Mouse (Mus musculus): ENCODE results near the gene Tle4.

The Tle4 gene

DNA sequence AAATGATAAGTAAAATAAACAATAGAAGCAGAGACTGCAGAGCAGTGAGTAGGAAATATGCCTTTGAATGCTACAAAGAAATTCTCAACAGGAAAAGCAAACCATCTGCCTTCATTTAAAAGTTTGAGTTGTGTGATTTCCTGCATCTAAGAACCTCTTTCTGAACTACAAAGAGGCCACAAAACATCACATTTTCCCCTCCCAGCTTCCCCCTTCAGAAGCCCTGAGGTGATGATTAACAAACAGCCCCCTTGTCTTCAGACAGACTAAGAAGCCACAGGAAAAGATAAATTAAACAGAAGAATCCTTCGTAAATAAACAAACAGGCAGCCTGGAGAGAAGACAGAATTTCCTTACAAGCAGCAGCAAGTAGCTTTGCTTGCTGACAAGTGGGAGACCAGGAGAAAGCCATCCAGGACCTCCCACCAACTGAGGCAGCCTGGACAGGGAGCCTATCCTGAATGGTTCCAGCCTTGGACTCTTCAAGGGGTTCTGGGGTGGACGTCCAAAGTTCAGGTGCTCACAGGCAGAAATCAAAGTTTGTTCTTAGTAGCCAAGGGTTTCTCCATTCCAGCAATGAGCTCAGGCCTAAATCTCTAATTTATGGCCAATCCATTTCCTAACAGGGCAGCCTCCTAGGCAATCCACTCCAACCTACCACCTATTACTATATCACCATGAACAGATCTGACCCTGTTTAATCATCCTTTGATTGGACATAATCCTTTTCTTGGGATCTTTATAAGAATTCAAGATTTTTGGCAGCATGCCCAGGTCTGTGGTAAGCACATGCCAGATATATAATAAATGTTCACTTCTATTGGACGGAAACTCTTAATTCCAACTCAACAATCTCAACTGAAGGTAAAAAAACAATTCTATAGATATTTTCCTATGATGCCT, 9.4 kb downstream of the Tle4 start:
- peak; percentile 45 for DNase-seq

DNA sequence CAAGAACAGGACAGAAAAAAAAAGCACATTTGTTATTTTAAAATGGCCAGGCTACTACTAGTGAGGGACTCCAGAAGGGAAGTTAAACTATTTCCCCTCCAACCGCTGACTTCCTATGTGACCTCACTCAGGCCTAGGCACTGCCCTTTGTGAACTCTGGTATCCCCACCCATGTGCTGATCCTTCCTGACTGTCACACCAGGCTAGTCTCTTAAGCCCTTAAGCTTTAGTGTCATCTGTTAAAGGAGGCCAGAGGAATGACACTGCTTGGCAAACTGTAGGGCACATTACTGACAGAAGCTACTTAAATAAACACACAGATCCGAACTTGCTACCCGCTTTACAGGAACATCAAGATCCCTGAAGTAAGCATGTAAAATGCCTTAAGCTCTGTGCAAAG, 11.7 kb downstream of the Tle4 start:
- DNase-seq, result no peak

DNA sequence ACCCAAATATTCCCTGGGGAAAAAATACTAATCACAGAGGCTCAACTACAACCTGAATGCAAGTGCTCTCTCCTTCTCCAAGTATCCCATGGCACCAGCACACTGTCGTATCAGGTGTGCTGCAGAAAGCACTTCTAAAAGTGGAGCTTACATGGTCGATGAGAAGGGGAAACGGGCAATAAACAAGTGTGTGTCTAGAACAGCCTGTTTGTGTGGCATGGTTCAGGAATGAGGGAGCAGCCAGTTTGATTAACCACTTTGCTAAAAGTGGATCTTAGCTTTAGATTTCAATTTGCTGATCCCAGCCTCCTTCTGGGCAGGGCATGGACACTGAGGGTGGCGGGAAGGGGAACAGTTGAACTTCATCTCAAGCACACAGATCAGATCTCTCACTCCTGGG, 12.1 kb downstream of the Tle4 start:
- DNase-seq, result no peak

DNA sequence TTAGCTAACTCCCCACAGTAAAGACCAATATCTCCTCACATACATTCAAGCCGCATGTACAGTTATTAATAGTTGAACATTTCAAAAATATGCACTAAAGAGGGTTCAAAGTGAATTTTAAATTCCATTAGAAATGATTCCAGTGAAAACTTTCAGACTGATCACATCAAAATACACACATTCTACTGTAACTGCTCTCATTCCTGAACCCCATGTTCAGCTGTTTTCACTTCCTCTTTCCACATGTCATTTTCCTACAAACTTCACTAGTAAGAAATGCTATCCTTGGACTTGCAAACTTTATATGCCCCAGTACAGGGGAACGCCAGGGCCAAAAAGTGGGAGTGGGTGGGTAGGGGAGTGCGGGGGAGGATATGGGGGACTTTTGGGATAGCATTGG, 12.6 kb downstream of the Tle4 start:
- no peak for DNase-seq

DNA sequence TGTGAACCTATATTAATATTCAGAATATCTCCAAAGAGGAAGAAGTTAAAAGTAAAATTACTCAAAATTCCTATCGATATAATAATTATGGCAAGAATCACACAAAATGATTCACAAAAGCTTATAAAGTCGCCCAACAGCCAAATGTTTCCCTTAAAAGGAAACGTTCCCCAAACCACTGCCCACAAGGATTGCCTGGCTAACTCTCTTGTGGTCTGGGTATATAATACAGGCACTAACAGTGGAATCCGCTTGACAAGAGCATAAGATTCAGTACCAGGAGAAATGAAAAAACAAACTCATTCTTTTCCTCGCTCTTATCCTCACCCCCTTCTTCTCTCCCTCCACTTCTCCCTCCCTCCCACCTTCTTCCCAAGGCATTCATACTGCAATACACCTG, 19.2 kb downstream of the Tle4 start:
- DNase-seq, result no peak

DNA sequence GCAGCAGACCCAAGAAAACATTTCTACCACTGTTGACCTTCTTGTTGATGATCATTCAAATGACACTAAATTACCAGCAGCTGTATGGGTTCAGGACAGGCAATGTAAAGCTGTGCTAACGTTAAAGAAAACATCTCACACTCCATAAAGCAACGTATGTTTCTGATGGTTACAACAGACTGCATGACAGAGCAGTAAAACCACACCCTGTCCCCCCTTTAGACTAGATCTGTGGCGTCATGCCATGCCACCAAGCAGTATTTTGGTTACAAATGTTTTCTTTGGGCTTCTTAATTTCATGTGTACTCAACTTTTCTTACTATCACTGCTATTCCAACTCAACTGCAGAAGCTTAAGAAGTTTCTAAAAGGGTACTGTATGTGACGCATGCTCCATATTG, 19.8 kb downstream of the Tle4 start:
- DNase-seq, result no peak

DNA sequence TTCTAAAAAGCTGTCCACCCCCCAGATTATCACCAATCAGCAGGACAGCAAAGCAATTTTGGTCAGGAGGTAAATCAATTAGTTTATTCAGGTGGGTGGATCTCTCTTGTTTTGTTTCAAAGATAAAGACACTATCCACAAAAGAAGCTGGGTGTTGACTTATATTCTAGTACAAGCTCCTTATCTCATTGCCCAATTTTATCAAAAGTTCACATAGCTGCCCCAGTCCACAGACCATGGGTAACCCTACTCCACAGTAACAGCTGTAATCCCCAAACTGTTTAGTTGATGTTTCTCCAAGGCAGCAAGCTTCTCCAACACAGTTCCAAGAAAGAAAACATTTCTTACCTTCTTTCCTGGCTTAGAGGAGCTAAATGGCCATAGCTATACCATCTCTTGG, 21.5 kb downstream of the Tle4 start:
- DNase-seq, result no peak

DNA sequence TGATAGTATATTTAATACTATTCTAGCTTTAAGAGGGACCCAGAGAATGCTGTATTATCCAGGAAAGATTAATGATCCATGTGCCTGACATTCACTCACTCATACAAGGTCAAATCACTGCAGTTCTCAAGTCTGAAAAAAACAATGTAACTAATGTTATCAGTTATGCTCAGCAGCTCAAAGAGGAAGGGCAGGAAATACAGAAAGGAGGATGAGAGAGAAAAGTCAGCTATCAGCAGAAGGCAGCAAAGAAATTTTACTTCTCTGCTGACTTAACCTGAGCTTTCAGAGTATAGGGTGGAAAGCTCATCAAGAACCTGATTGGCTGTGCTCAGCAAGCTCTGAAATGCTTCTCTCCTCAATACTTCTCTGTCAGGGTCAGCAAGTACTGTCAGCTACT, 29.0 kb downstream of the Tle4 start:
- DNase-seq, result no peak

DNA sequence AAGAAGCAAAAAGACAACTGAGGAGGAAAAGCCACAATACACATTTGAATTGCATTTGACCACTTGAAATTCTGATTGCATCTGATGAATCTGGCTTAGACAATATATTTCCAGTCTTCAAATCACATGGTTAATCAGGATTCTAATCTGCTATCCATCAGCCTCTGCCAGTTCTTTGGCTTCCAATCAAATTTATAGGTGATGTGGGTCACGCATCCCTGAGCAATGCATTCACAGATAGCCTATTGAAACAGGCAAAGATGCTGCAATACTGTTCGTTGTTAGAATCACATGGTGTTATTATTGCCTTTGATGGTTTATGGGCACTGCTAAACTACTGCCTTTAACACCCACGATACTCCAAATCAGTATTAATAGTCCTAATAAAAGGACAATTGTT, 30.8 kb downstream of the Tle4 start:
- peak; percentile 26 for DNase-seq

DNA sequence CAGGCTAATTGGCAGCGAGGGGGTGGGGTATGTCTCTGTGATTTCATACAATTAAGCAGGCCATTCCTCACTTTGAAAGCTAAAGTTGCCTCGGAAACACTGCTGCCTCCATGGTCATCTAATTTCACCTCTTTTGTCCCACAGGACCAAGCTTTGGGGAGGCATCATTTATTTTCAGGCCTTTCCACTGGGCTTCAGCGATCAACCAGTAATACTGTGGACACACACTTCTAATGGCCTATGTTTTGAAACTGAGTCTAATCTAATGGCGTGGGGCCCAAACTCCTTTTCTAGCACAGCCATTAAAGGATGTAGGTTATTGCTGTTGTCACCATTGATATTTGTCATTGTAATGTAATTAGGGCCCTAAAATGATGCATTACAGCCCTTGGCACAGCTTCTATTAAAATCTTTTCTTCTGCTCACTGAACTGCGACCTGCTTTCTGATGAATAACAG, 31.3 kb downstream of the Tle4 start:
- DNase-seq, result peak; percentile 79

DNA sequence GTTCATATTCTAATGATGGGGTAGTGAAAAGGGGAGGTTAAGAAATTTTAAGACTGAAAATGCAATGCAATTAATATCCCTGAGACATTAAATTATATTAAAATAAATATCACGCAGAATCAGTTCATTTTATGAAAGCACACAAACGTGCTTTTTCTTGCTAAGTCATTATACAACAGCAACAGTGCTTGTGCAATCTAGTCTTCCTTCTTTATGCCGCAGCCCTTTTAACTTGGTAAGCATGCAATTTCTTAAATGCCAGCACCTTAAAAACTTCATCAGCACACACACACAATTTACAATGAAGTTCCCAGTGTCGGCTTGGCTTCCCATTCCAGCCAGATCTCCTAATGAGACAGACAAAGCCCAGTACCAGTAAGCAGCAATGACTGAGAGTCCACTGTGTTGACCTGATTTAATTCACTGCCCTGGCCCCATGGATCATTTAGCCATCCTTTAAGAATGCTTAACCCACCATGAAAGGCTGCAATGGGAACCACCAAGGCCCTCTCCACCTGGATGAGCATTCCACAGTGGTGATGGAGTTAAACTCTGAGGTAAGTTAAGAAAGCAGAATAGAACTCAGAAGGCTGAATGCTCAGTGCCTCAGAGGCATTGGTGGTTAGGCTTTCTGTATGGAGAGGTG, 32.3 kb downstream of the Tle4 start:
- DNase-seq, result peak; percentile 60

DNA sequence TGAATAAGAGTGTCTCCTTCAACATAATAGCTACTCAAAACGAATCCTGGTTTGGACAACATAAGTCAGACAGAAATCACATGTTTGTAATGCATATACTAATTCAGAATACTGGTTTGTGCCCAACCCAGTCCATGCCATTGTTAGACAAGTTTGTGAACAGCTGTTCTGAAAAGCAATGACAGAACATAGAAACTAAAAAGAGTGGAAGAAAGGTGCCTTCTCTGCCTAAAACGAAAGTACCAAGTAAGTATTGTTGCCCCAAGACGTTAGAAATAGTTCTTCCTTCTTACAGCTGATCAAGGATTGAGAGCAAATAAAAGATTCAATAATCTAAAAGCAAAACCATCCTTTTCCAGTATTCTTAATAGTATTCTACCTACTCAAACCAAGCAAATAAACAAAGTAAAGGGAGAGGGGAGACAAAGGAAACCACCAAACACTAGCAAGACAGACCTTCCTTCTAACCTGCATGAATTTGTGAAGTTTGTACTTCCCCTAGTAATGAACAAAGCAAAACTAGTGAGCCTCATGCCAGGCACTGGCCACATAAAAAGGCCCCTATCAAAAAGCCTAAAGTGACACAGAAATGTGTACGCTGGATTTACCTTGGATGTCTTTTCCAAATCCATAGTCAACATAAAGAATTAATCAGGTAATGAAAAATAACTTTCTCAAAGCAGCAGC, 34.4 kb downstream of the Tle4 start:
- DNase-seq, result no peak

DNA sequence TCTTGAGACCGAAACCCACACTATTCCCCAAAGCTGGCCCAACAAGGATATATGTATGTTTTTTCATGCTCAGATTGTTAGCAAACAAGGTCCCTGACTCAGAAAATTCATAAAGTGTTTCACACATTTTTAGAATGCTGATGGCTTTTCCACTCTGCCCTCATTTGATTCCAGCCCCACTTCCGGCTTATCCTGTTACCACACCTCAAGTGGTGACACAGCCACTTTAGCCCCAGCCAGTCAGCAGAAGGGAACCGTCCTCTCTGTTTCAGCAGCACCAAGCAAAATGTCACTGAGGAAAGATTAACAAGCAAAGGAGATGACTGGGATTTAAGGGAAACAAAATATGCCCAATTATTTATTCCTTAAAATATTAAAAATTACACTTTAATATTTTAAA, 50.0 kb downstream of the Tle4 start:
- DNase-seq, result no peak

DNA sequence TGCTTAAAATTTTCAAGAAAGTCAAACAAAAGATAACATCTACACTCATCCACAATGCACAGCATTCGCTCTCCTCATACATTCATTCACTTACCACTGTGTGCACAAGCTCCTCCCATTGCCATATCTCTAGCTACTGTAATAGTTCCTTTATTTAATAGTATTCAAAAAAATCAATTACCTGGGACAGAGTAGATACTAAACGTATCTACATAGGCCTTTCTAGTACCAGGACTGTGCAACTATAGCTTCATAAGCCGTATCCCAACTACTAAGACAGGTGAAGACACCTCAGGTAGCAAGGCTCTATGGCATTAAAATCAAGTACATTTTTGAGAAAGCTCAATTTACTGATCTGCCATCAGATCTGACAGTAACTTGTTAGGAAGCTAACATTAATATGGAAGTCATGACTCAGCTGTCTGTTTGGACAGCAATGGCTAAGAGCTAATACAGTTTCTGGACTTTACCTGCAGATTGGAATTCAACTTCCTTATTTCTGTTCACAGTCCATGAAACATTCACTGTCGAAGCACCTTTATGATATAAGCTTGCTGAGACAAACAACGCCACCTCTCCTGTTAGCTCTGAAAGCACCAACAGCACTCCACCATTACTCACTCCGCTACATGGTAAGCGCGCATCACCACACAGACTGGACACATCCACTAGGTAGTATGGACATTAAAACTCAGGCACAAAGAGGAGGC, 50.6 kb downstream of the Tle4 start:
- DNase-seq, result no peak

DNA sequence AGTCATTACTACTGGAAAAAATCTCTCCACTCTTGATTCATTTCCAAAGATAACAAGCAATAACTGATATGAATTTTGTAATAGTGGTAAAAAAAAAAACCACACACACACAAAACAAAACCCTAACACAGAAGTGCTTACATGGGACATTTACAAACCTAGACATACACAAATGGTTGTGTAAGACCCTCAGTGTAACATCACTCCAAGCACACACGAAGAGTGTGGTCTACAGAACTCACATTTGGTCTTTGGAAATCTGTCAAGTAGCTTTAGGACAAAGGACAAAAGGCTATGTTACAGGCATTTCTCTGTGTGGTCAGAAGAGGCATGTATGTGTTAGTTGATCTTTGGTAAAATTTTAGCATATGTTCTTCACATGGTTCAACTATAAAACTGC, 52.4 kb downstream of the Tle4 start:
- DNase-seq, result no peak

DNA sequence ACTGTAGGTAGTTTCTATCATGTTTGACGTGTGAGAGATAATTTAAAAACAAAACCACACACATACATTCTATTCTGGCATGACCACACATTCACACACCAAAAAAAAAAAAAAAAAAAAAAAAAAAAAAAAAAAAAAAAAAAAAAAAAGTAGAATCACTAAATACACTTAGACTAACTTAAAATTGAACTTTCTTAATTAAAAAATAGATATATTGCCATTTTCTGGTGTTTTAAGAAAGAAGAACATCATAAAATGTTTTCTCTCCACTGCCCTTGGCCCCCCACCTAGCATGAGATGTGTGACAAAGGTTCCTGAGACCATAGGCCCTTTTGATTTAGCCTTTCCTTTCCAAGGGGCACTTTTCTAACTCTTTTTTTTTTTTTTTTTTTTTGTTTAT, 54.5 kb downstream of the Tle4 start:
- DNase-seq, result no peak

DNA sequence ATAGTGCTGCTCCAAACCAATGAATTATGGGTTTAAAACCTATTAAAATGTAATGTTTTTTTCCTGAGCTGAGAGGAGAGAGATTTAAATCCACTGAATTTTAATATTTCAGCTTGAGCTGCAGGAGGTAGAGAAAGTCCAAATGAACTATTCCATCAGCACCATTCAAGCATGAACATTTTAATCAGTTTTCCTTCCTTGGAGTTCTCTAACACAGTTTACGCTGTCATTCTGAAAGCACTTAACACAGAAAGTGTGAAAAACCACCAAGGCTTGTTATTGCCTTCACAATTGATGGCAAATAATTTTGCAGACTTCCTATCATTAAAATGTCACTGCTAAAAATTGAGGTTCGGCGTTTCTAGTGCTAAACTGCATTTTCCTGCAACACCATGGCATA, 57.2 kb downstream of the Tle4 start:
- no peak for DNase-seq

DNA sequence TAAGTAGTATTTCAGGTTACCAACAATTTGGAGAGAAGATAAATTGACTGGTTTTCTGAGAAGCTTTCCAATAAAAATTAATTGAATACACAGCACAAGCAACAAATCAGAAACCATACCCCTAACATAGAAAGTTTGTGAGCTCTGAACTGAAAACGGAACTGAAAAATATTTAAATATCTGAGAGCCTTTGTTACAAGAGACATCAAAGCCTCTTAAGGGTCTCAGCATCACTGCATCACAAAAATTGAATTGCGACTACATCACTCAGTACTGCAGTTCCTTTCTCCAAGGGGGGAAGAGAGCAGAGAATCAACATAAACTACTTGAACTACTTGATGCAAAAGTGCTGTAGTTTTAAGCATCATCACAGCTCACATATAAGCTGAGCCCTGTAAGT, 61.2 kb downstream of the Tle4 start:
- no peak for DNase-seq

DNA sequence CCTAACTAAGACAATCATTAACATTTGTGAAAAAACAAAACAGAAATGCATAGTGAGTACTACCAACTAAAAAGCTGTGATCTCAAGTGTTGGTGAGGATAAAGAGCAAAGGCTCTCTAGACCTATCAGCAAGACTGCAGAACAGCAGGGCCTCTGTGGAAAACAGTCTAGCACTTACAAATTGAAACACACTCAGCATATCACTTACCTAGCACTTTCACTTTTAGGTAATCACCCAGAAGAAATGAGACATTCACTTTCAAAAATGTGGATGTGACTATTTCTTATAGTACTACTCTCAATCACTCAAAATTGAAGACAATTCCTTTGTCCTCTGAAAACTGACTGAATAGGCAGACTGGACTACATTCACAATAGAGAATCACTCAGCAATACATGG, 63.4 kb downstream of the Tle4 start:
- DNase-seq, result no peak

DNA sequence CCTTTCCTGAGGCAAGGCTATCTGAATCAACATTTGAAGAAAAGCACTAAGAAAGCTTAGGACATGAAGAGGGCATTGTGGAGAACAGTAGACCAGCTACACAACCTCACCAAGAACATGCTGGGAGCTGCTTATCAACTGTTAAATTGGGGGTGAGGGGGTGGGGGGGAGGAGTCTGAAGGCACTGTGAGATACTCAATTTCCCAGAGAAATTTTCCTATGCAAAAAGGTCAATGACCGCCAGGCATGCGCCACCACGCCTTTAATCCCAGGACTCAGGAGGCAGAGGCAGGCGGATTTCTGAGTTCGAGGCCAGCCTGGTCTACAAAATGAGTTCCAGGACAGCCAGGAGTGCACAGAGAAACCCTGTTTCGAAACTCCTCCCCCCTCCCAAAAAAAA, 65.0 kb downstream of the Tle4 start:
- DNase-seq, result no peak

DNA sequence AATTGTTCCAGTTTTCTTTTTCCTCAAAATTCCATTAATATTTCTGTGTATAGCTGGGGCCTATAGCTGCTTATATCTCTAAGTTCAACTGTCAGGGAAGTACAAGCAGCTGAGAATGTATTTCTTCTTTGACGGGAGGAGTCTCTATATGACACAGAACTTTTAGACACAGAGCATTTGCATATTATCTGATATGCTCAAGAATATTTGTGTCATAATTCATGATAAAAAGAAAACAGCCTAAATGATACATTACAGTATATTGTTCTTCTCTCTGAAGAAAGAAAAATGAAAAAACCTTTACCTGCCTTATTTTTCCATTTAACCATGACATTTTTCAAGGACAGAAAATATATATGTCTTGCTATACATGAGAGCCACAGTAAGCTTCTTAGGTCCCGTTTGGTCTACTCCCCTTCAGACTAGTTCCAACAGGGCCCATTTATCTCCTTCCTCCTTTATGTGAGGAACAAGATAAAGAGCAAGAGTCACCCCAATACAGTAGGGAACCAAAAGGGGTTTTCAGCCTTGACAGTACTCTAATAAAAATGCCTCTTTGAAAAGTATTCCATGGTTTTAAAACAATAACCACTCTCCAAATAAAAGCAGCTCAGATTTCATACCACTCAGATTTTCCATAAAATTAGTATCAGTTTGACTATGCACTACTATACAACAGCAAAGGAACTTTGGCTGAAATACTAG, 77.6 kb downstream of the Tle4 start:
- no peak for DNase-seq

DNA sequence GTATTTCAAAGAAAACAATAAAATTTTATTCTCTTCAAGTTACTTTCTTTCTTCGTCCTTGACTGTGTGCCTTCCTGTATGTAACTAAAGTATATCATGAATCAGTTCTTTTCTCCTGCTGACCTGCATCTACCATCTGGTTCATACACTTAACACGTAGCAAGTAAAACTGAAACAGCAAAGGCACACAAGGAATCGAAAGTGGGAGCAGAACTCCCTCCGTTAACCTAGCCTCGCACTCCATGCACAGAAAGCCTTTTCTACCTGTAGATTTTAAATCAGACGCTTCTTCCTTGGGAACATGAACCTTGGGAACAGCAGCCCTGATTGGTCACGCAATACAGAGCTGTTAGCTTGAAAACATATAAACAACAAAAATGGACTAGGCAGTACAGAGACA, 78.7 kb downstream of the Tle4 start:
- DNase-seq, result no peak
